Mouse (Mus musculus) midbrain, embryonic 11.5 days (tissue): Measurements from ENCODE around the gene Anxa6. TPM values are rescaled to one million over a fixed set of nuclear protein-coding genes. Genes with fewer than 3 reads are reported as not detected.

Source experiments
- ATAC-seq: fragments of 200-750 bp; cut with Nextera tagmentation; 2 replicates; pipeline ENCODE4 v1.8.0; 2017; ENCODE audit warnings: moderate TSS enrichment, moderate library complexity; ENCODE audit not compliant: low FRiP score
- DNase-seq: peaks from one replicate; pipeline ENCODE4 v3.0.0; 2015; ENCODE audit warnings: low spot score; ENCODE audit errors: missing footprints
- H3K27ac ChIP-seq: fragments of 300-500 bp; sonication (generic); 2 replicates; pipeline ENCODE4 v1.5.1; 2014; ENCODE audit warnings: low read depth, low read length
- H3K27me3 ChIP-seq: fragments of 300-500 bp; sonication (generic); 2 replicates; pipeline ENCODE4 v1.6.1; 2014; ENCODE audit warnings: mild to moderate bottlenecking, low read length, moderate library complexity, mixed read lengths; ENCODE audit not compliant: control insufficient read depth, insufficient read depth
- H3K36me3 ChIP-seq: fragments of 300-500 bp; sonication (generic); 2 replicates; pipeline ENCODE4 v1.6.1; 2014; ENCODE audit warnings: mild to moderate bottlenecking, low read length, moderate library complexity, mixed read lengths; ENCODE audit not compliant: control insufficient read depth, insufficient read depth
- H3K4me1 ChIP-seq: fragments of 300-500 bp; sonication (generic); 2 replicates; pipeline ENCODE4 v1.6.1; 2014; ENCODE audit warnings: low read length; ENCODE audit not compliant: control insufficient read depth, insufficient read depth
- H3K4me2 ChIP-seq: fragments of 300-500 bp; sonication (generic); 2 replicates; pipeline ENCODE4 v1.6.1; 2014; ENCODE audit warnings: mild to moderate bottlenecking, moderate library complexity
- H3K4me3 ChIP-seq: fragments of 300-500 bp; sonication (generic); 2 replicates; pipeline ENCODE4 v1.5.1; 2014; ENCODE audit warnings: low read depth, low read length
- H3K9ac ChIP-seq: fragments of 300-500 bp; sonication (generic); 2 replicates; pipeline ENCODE4 v1.6.1; 2014; ENCODE audit warnings: low read length
- H3K9me3 ChIP-seq: fragments of 300-500 bp; sonication (generic); 2 replicates; pipeline ENCODE4 v1.6.1; 2016; ENCODE audit warnings: low read length; ENCODE audit not compliant: control insufficient read depth
- WGBS: fragments of 180-500 bp; shearing (Covaris S2); extraction: QIAGEN DNeasy Blood & Tissue Kit; methylation state at CpG from one replicate; pipeline ENCODE4 v1.1.7; 2014; 5-methylcytosine and 5-hydroxymethylcytosine counted together
- polyA plus RNA-seq: library from polyadenylated mRNA; unstranded; fragments of >200 nt; fragmentation: Nextera tagmentation; extraction: Ambion mirVana; gene quantifications from 2 replicates; pipeline ENCODE4 v1.2.1, GENCODE M21; 2014

The Anxa6 gene
- polyA plus RNA-seq, 1 experiment from 2014 or later = 71.2 TPM

GRCm38 (mm10) chr11:54996176-54996575, 37.1 kb downstream of the Anxa6 start:
- no peak overlapping the region for H3K27ac ChIP-seq
- no peaks in the 10 kb centered on the region for H3K4me1 ChIP-seq
- ATAC-seq = no peak
- no peaks in the 10 kb centered on the region for H3K9me3 ChIP-seq
- 64% methylated on average over 7 of the region's 7 CpGs for WGBS
- no peaks in the 10 kb centered on the region for H3K36me3 ChIP-seq
- DNase-seq = no peak
- no peak overlapping the region for H3K9ac ChIP-seq
- no peaks in the 10 kb centered on the region for H3K27me3 ChIP-seq
- no peak overlapping the region for H3K4me2 ChIP-seq
- H3K4me3 ChIP-seq = no peak overlapping the region

- Histone ChIP-seq H3K4me3 (no peak overlapping the region), H3K27me3 (no peaks in the 10 kb centered on the region)
- no peak for ATAC-seq
Observed at GRCm38 (mm10) chr11:54989920-54990319, 43.3 kb downstream of the Anxa6 start.

GRCm38 (mm10) chr11:54988754-54989349, 44.4 kb downstream of the Anxa6 start:
- WGBS = 85% methylated on average over 8 of the region's 8 CpGs
- no peaks in the 10 kb centered on the region for H3K4me1 ChIP-seq
- no peak overlapping the region for H3K4me3 ChIP-seq
- DNase-seq (no peak), ATAC-seq (no peak)
- no peak overlapping the region for H3K27ac ChIP-seq
- no peaks in the 10 kb centered on the region for H3K27me3 ChIP-seq
- no peak overlapping the region for H3K4me2 ChIP-seq
- no peak overlapping the region for H3K9ac ChIP-seq
- H3K36me3 ChIP-seq = no peaks in the 10 kb centered on the region
- H3K9me3 ChIP-seq = no peaks in the 10 kb centered on the region

More at GRCm38 (mm10) chr11:54989920-54990319, 43.3 kb downstream of the Anxa6 start:
- Histone ChIP-seq H3K27ac (no peak overlapping the region), H3K4me2 (no peak overlapping the region), H3K9ac (no peak overlapping the region), H3K4me1 (no peaks in the 10 kb centered on the region), H3K36me3 (no peaks in the 10 kb centered on the region), H3K9me3 (no peaks in the 10 kb centered on the region)
- DNase-seq = no peak

- 90% methylated on average over 1 of the region's 1 CpGs for WGBS
- H3K27ac ChIP-seq = no peak overlapping the region
- no peaks in the 10 kb centered on the region for H3K4me1 ChIP-seq
- no peaks in the 10 kb centered on the region for H3K9me3 ChIP-seq
- H3K36me3 ChIP-seq = no peaks in the 10 kb centered on the region
- H3K4me3 ChIP-seq = no peak overlapping the region
- ATAC-seq (no peak), DNase-seq (no peak)
- no peaks in the 10 kb centered on the region for H3K27me3 ChIP-seq
- H3K4me2 ChIP-seq = no peak overlapping the region
- no peak overlapping the region for H3K9ac ChIP-seq
Observed at GRCm38 (mm10) chr11:54987974-54988373, 45.3 kb downstream of the Anxa6 start.

- no peaks in the 10 kb centered on the region for H3K4me1 ChIP-seq
- no peak overlapping the region for H3K4me3 ChIP-seq
- H3K27me3 ChIP-seq = no peaks in the 10 kb centered on the region
- DNase-seq (no peak), ATAC-seq (no peak)
- H3K27ac ChIP-seq = no peak overlapping the region
- H3K36me3 ChIP-seq = no peaks in the 10 kb centered on the region
- no peak overlapping the region for H3K9ac ChIP-seq
- no peak overlapping the region for H3K4me2 ChIP-seq
- H3K9me3 ChIP-seq = no peaks in the 10 kb centered on the region
- 78% methylated on average over 3 of the region's 3 CpGs for WGBS
Observed at GRCm38 (mm10) chr11:54985086-54985485, 48.2 kb downstream of the Anxa6 start.

- H3K27ac ChIP-seq = no peak overlapping the region
- H3K4me2 ChIP-seq = no peak overlapping the region
- H3K36me3 ChIP-seq = no peaks in the 10 kb centered on the region
- WGBS = 62% methylated on average over 4 of the region's 4 CpGs
- ATAC-seq (no peak), DNase-seq (no peak)
- H3K4me1 ChIP-seq = no peaks in the 10 kb centered on the region
- no peaks in the 10 kb centered on the region for H3K9me3 ChIP-seq
- no peaks in the 10 kb centered on the region for H3K27me3 ChIP-seq
- H3K9ac ChIP-seq = no peak overlapping the region
- no peak overlapping the region for H3K4me3 ChIP-seq
Observed at GRCm38 (mm10) chr11:54984581-54984980, 48.7 kb downstream of the Anxa6 start.

GRCm38 (mm10) chr11:54984085-54984484, 49.2 kb downstream of the Anxa6 start:
- peak; percentile 98 for DNase-seq
- Histone ChIP-seq H3K4me3 (no peak overlapping the region), H3K4me1 (no peaks in the 10 kb centered on the region), H3K4me2 (no peak overlapping the region), H3K9me3 (no peaks in the 10 kb centered on the region), H3K36me3 (no peaks in the 10 kb centered on the region), H3K27ac (no peak overlapping the region), H3K27me3 (no peaks in the 10 kb centered on the region), H3K9ac (no peak overlapping the region)
- WGBS = 5% methylated on average over 6 of the region's 6 CpGs
- ATAC-seq = no peak

- ATAC-seq (no peak), DNase-seq (no peak)
- no peak overlapping the region for H3K27ac ChIP-seq
- no peak overlapping the region for H3K4me2 ChIP-seq
- H3K9ac ChIP-seq = no peak overlapping the region
- 88% methylated on average over 6 of the region's 6 CpGs for WGBS
- H3K4me1 ChIP-seq = no peaks in the 10 kb centered on the region
- no peaks in the 10 kb centered on the region for H3K9me3 ChIP-seq
- H3K4me3 ChIP-seq = no peak overlapping the region
- H3K36me3 ChIP-seq = no peaks in the 10 kb centered on the region
- no peaks in the 10 kb centered on the region for H3K27me3 ChIP-seq
Observed at GRCm38 (mm10) chr11:54982520-54982919, 50.7 kb downstream of the Anxa6 start.

- no peaks in the 10 kb centered on the region for H3K9me3 ChIP-seq
- no peaks in the 10 kb centered on the region for H3K27me3 ChIP-seq
- H3K27ac ChIP-seq = no peak overlapping the region
- H3K4me3 ChIP-seq = no peak overlapping the region
- ATAC-seq (no peak), DNase-seq (no peak)
- H3K9ac ChIP-seq = no peak overlapping the region
- no peaks in the 10 kb centered on the region for H3K36me3 ChIP-seq
- 91% methylated on average over 4 of the region's 4 CpGs for WGBS
- no peaks in the 10 kb centered on the region for H3K4me1 ChIP-seq
- no peak overlapping the region for H3K4me2 ChIP-seq
Observed at GRCm38 (mm10) chr11:54981630-54982029, 51.6 kb downstream of the Anxa6 start.
